Mouse (Mus musculus): ENCODE data around the gene Gpr162. TPM values are rescaled to one million over a fixed set of nuclear protein-coding genes. Genes with fewer than 3 reads are reported as not detected.
"Not testable (repeated sequence)": the region's sequence is repeated elsewhere in the genome, so short reads cannot be mapped to it uniquely, and the experiment has no call there.

Gene Gpr162
- polyA plus RNA-seq, 1 experiment: 0.01 TPM

DNA sequence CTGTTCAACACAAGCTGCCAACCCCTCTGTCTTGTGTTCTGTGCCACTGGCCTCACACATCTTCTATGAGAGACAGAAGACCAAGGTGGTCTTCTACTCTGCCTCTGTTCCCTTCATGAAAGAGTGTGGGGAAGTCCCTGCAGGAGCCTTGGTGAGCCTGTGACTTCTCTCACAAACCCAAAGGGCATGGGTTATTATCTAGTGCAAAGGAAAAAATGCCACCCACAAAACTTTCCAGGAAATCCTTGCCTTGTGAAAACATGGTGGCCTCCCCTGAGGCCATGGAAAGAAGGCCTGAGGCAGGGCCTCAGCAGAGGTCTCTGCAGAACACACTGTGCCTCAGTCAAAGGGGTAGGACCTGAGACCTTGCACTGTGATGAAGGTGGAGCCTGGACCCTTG, 38.1 kb upstream of the Gpr162 start:
- H3K4me3 ChIP-seq (replicated peaks): no peak overlapping the region
- no peaks in the 10 kb centered on the region for H3K9me3 ChIP-seq (ENCODE audit: control insufficient read depth, low read length)
- H3K4me1 ChIP-seq (ENCODE audit: control insufficient read depth): peaks cover 15% of the 10 kb centered on the region
- H3K27me3 ChIP-seq (ENCODE audit: control insufficient read depth): peaks cover 14% of the 10 kb centered on the region
- no peaks in the 10 kb centered on the region for H3K36me3 ChIP-seq (ENCODE audit: control insufficient read depth)
- TF ChIP-seq TAL1 (IDR thresholded peaks at IDR 0.05; ENCODE audit: low read length) (no peak), GATA1 (IDR thresholded peaks at IDR 0.05; ENCODE audit: low read length) (no peak)

DNA sequence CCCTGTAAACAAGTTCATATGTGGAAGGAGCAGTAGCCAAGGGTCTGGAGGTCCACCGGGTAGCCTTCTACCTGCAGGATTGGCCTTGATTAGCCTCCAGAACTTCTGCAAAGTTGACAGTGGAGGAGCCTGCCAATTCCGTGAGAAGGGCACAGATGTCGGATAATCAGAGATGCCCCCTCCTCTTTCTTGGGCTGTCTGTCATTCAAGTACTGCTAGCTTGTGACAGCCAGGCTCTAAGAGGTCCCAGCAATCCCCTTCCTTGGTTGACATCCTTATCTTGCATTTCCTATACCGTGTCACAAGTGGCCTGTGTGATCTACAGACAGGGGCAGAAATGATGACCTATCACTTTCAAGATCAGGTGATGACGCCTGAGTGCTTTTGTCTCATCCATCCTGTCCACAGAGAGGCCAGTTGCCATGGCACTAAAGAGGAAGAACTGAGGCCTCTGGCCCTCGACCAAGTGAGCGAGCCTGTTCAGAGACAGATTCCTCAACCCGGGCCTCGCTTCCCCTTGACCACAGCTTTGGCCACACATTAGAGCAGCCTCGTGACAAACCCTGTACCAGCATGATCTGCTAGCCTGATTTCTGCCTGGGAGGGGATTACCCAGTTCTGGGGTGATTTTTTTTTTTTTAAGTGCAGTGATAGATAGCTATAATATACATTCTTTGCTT, 37.2 kb upstream of the Gpr162 start:
- Histone ChIP-seq H3K36me3 (ENCODE audit: control insufficient read depth) (no peaks in the 10 kb centered on the region), H3K4me3 (replicated peaks) (no peak overlapping the region), H3K9me3 (ENCODE audit: control insufficient read depth, low read length) (no peaks in the 10 kb centered on the region), H3K4me1 (ENCODE audit: control insufficient read depth) (peaks cover 15% of the 10 kb centered on the region), H3K27me3 (ENCODE audit: control insufficient read depth) (peaks cover 14% of the 10 kb centered on the region)
- TF ChIP-seq GATA1 (IDR thresholded peaks at IDR 0.05; ENCODE audit: low read length): no peak
- no peak for TF ChIP-seq TAL1 (IDR thresholded peaks at IDR 0.05; ENCODE audit: low read length)

DNA sequence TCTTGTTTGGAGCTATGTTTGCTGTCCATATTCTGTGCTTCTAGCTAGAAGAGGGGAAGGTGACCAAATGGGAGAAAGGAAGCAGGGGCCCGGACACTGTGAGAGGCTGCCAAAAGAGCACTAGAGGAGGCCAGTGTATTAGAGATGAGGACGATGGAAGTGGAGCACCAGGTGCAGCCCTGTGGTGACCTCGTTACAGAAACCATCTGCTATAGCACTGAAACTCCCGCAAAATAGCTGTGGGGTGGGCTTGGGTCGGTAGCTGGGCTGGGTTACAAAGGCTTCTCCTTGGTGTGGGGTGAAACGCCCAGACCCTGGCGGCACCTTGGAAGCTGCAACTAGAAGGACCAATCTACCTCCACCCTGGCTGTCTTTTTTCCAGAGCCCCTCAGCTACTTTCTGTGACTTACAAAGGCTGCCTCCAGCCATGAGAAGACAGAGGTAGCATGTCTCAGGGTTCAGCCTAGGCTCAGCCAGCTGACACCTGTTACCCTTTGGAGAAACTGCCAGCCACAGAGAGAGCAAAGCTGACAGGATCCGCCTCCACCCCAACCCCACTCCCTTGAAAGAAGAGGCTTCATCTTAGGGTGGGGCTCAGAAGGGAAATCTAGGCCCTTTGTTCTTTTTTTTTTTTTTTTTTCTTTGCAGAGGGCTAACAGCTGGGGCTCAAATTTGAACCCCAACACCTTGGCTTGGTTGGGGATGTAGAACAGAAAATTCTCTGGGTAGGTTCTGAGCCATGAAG, 36.4 kb upstream of the Gpr162 start:
- H3K4me1 ChIP-seq (ENCODE audit: control insufficient read depth): peaks cover 15% of the 10 kb centered on the region
- no peak overlapping the region for H3K4me3 ChIP-seq (replicated peaks)
- TF ChIP-seq GATA1 (IDR thresholded peaks at IDR 0.05; ENCODE audit: low read length) (no peak), TAL1 (IDR thresholded peaks at IDR 0.05; ENCODE audit: low read length) (no peak)
- no peaks in the 10 kb centered on the region for H3K9me3 ChIP-seq (ENCODE audit: control insufficient read depth, low read length)
- H3K36me3 ChIP-seq (ENCODE audit: control insufficient read depth): no peaks in the 10 kb centered on the region
- H3K27me3 ChIP-seq (ENCODE audit: control insufficient read depth): peaks cover 10% of the 10 kb centered on the region

DNA sequence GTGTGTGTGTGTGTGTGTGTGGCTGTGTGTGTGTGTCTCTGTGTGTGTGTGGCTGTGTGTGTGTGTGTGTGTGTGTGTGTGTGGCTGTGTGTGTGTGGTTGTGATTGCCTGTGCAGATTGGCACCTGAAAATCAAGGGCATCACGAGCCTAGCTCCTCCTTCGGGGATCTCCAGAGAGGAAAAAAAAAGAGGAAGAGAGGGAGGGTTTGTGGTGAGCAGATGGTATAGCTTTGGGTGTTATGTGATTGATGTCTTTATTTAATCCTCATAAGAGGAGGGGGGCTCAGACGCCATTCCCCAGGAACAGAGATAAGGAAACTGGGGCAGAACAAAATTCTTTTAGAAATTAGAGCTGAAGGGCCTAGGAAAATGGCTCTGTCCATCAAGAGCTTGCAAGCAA, 34.6 kb upstream of the Gpr162 start:
- no peaks in the 10 kb centered on the region for H3K36me3 ChIP-seq (ENCODE audit: control insufficient read depth)
- H3K27me3 ChIP-seq (ENCODE audit: control insufficient read depth): peaks cover 5% of the 10 kb centered on the region; the same call in 1 of the 2 replicates
- no peak overlapping the region for H3K4me3 ChIP-seq (replicated peaks)
- H3K4me1 ChIP-seq (ENCODE audit: control insufficient read depth): peaks cover under 1% of the 10 kb centered on the region; the same call in 1 of the 2 replicates
- no peak for TF ChIP-seq TAL1 (IDR thresholded peaks at IDR 0.05; ENCODE audit: low read length)
- TF ChIP-seq GATA1 (IDR thresholded peaks at IDR 0.05; ENCODE audit: low read length): no peak
- no peaks in the 10 kb centered on the region for H3K9me3 ChIP-seq (ENCODE audit: control insufficient read depth, low read length)

DNA sequence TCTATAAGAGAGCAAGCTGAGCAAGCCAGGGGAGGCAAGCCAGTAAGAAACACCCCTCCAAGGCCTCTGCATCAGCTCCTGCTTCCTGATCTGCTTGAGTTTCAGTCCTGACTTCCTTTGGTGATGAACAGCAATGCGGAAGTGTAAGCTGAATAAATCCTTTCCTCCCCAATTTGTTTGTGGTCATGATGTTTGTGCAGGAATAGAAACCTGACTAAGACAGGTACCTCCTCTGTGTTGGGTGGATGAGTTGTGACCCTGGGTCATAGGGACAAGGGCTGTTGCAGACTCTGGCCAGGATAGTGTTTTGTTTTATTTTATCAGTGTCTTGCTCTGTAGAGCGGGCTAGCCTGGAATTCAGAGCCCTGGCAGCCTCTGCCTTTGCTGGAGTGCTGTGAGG, 30.3 kb upstream of the Gpr162 start:
- H3K4me1 ChIP-seq (ENCODE audit: control insufficient read depth); H3K9me3 ChIP-seq (ENCODE audit: control insufficient read depth, low read length); H3K4me3 ChIP-seq (replicated peaks); H3K27me3 ChIP-seq (ENCODE audit: control insufficient read depth); H3K36me3 ChIP-seq (ENCODE audit: control insufficient read depth): not testable (repeated sequence)

DNA sequence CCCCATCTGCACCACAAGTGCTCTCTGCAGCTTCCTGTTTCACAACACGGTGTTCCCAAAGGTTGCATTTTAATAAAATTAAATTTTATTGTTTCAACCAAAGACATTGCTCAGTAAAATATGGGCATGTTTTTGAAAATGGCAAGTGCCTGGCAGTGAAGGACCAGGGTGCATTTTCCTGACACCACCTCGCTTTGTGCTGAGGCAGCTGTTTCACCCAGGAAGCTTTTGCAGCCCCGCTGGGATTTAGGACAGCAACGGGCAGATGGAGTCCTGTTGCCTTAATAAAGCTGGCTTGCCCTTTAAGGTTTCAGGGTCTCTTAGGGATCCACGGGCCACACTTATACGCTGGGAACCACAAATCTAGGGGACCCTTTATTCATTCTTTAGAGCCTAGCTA, 27.2 kb upstream of the Gpr162 start:
- Histone ChIP-seq H3K4me3 (replicated peaks) (no peak overlapping the region), H3K4me1 (ENCODE audit: control insufficient read depth) (no peaks in the 10 kb centered on the region), H3K27me3 (ENCODE audit: control insufficient read depth) (no peaks in the 10 kb centered on the region), H3K36me3 (ENCODE audit: control insufficient read depth) (no peaks in the 10 kb centered on the region), H3K9me3 (ENCODE audit: control insufficient read depth, low read length) (no peaks in the 10 kb centered on the region)
- no peak for TF ChIP-seq TAL1 (IDR thresholded peaks at IDR 0.05; ENCODE audit: low read length)
- TF ChIP-seq GATA1 (IDR thresholded peaks at IDR 0.05; ENCODE audit: low read length): no peak

DNA sequence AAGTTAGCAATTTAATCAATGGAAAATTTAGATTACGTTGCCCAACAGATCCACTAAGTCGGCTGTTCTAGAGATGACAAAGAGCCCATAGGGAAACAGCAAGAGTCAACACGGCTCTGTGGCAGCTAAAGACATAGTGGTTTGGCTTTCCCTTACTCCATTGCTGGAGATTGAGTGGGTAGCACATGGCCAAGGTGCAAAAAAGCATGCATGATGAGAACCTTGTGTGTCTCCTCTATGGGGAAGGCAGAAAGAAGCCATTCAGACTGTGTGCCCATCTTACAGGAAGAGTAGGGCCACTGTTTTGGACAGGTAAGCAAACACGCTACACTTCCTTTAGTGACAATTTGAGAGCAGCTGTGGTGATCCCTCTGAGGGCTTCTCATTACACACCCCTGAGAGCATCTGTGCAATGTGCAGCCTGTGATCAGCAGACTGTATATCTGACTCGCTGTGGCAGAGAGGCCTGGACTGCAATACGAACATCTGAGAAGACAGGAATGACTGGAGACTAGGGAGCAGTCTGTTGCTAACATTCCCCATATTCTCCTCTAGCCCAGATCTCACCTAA, 24.9 kb upstream of the Gpr162 start:
- Histone ChIP-seq H3K27me3 (ENCODE audit: control insufficient read depth) (no peaks in the 10 kb centered on the region), H3K36me3 (ENCODE audit: control insufficient read depth) (no peaks in the 10 kb centered on the region), H3K4me3 (replicated peaks) (no peak overlapping the region), H3K4me1 (ENCODE audit: control insufficient read depth) (no peaks in the 10 kb centered on the region), H3K9me3 (ENCODE audit: control insufficient read depth, low read length) (no peaks in the 10 kb centered on the region)
- no peak for TF ChIP-seq GATA1 (IDR thresholded peaks at IDR 0.05; ENCODE audit: low read length)
- no peak for TF ChIP-seq TAL1 (IDR thresholded peaks at IDR 0.05; ENCODE audit: low read length)

DNA sequence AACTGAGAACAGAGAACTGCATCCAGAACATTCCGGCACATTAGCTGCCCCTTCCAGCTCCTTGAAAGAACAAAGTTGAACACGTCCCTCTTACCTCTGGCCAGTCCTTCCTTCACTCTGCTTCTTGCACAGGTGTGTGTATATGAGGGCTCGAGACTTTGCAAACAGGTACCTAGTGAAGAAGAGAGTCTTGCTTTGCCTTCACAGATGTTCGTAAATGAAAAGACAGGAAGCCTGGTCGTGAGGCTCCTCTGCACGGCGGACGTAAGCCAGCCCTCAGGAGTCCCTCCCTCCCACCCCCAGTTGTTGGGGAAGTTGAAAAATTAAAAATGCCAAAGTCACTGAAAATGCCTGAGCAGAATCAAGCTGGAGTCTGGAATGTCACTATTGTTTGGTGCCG, 24.2 kb upstream of the Gpr162 start, which contains the start of gene Cd4:
Cd4 (minus strand) TSS at position 236 of the 400 bp plus-strand sequence.
- Histone ChIP-seq H3K27me3 (ENCODE audit: control insufficient read depth) (no peaks in the 10 kb centered on the region), H3K4me1 (ENCODE audit: control insufficient read depth) (no peaks in the 10 kb centered on the region), H3K4me3 (replicated peaks) (no peak within 1 kb of the TSS), H3K36me3 (ENCODE audit: control insufficient read depth) (no peaks in the 10 kb centered on the region), H3K9me3 (ENCODE audit: control insufficient read depth, low read length) (no peaks in the 10 kb centered on the region)
- TF ChIP-seq GATA1 (IDR thresholded peaks at IDR 0.05; ENCODE audit: low read length) (no peak), TAL1 (IDR thresholded peaks at IDR 0.05; ENCODE audit: low read length) (no peak)

DNA sequence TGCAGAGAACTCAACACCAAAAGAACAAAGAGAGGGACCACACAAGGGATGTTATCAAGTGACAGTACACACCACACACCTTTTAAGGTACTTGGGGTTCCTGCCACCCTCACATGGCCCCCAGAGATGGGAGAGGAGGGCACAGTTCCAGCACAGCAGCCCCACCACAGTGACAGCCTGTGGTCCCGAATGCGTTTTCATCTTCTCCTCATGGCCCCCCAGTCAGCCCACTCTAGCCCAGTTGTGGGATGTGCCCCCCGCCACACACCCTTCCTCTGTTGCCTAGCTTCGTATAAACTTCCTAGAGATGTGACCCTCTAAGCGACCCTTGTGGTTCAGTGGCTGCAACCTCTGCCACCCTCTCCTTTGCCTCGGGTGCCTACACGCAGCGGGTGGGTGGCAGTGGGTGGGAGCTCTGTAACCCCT, 22.2 kb upstream of the Gpr162 start:
- Histone ChIP-seq H3K9me3 (ENCODE audit: control insufficient read depth, low read length) (no peaks in the 10 kb centered on the region), H3K36me3 (ENCODE audit: control insufficient read depth) (no peaks in the 10 kb centered on the region), H3K4me1 (ENCODE audit: control insufficient read depth) (no peaks in the 10 kb centered on the region), H3K4me3 (replicated peaks) (no peak overlapping the region), H3K27me3 (ENCODE audit: control insufficient read depth) (peaks cover 2% of the 10 kb centered on the region)
- TF ChIP-seq GATA1 (IDR thresholded peaks at IDR 0.05; ENCODE audit: low read length) (no peak), TAL1 (IDR thresholded peaks at IDR 0.05; ENCODE audit: low read length) (no peak)
